In genomic region chr6:71631706-71632461, GRCm38 (mm10) we compare ENCODE assay signal across 8 mouse cellular contexts. TPM values are rescaled to one million over a fixed set of nuclear protein-coding genes. Genes with fewer than 3 reads are reported as not detected.
DNase-seq lines count a peak whose midpoint lies in the region; ATAC-seq and TF ChIP-seq lines count a peak whose summit lies in the region.

No protein-coding gene starts in this region.

- TF ChIP-seq POLR2A in cerebellum, adult 2 months (IDR thresholded peaks at IDR 0.05; ENCODE audit: borderline replicate concordance, insufficient read depth, low read length) = no peak

- H3K4me1 ChIP-seq in ES-E14 (ENCODE audit: control insufficient read depth in 2 of 2, insufficient read depth in 2 of 2, low read length in 2 of 2, poor library complexity in 1 of 2) = peaks cover 2 to 7% of the 10 kb centered on the region in 2 experiments; a peak in 1 of 4 replicates
- H3K4me1 ChIP-seq in cerebellum, adult 2 months (ENCODE audit: control insufficient read depth, insufficient read depth, low read length) = no peaks in the 10 kb centered on the region; the same call in 1 of the 2 replicates

- DNase-seq in ES-E14 (ENCODE audit: low read depth, low spot score) = no peak
- DNase-seq in cerebellum, adult 2 months = peak; percentile 59 to 66
- DNase-seq in heart, postnatal 4 days = peak; percentile 66
- peak; percentile 37 to 52 for DNase-seq in layer of hippocampus, postnatal 14 days (ENCODE audit: low spot score in 2 of 2)
- peak; percentile 65 for DNase-seq in lung, postnatal 14 days
- DNase-seq in right cerebral cortex, postnatal 14 days = peak; percentile 35
- peak; percentile 38 for DNase-seq in yolk sac, embryonic 10.5 days (ENCODE audit: low spot score)

- H3K4me3 ChIP-seq in ES-E14 (ENCODE audit: insufficient read depth in 1 of 2, low read depth in 1 of 2, low read length in 2 of 2, poor library complexity in 1 of 2, severe bottlenecking in 1 of 2) = peak overlapping the region; percentile 75 to 91
- H3K4me3 ChIP-seq in cerebellum, adult 2 months (replicated peaks; ENCODE audit: insufficient read depth, low read depth, low read length) = peak overlapping the region; percentile 97

- no peaks in the 10 kb centered on the region for H3K36me3 ChIP-seq in ES-E14 (ENCODE audit: control insufficient read depth, insufficient read depth, low read length, poor library complexity, severe bottlenecking)

- no peaks in the 10 kb centered on the region for H3K27me3 ChIP-seq in cerebellum, adult 2 months (ENCODE audit: control insufficient read depth, insufficient read depth, low read length)

- peak overlapping the region; percentile 94 for H3K9ac ChIP-seq in ES-E14 (ENCODE audit: insufficient read depth, low read depth, low read length, poor library complexity, severe bottlenecking)

- H3K27ac ChIP-seq in ES-E14 (ENCODE audit: insufficient read depth, low read depth, low read length, poor library complexity, severe bottlenecking) = no peak overlapping the region
- peak overlapping the region; percentile 33; the same call in 1 of the 2 replicates for H3K27ac ChIP-seq in cerebellum, adult 2 months (ENCODE audit: insufficient read depth, low read length)

- peak; percentile 12; the same call in 1 of the 2 replicates for ATAC-seq in frontal cortex, adult (ENCODE audit: low TSS enrichment)

- in situ Hi-C loops in ES-E14 (cut with MboI; ENCODE audit: low sequenced_read_pairs in 2 of 2, unreplicated experiment in 2 of 2) = no loop called here

- TF ChIP-seq CTCF in cerebellum, adult 2 months (IDR thresholded peaks at IDR 0.05; ENCODE audit: borderline replicate concordance, insufficient read depth, low read depth, low read length) = no peak

- no peaks in the 10 kb centered on the region for H3K9me3 ChIP-seq in ES-E14 (ENCODE audit: control insufficient read depth, insufficient read depth, low read depth, low read length)

- WGBS in cerebellum, adult 2 months = 2% methylated on average over 42 of the region's 42 CpGs

TF ChIP-seq in ES-E14, 5 proteins besides CTCF, POLR2A, EP300 and RAD21:
- TF ChIP-seq ZNF384 (IDR thresholded peaks at IDR 0.05; ENCODE audit: low read depth, low read length) = no peak
- no peak for TF ChIP-seq ZC3H11A (IDR thresholded peaks at IDR 0.05; ENCODE audit: borderline replicate concordance, low read depth, low read length)
- no peak for TF ChIP-seq MAFK (IDR thresholded peaks at IDR 0.05; ENCODE audit: insufficient read depth, low read depth, low read length)
- TF ChIP-seq CHD2 (IDR thresholded peaks at IDR 0.05; ENCODE audit: low read depth, low read length) = no peak
- TF ChIP-seq HCFC1 (IDR thresholded peaks at IDR 0.05; ENCODE audit: borderline replicate concordance, insufficient read depth, low read length) = no peak
TF ChIP-seq in ES-E14: peak in this region for 0.

RNA-seq across cellular contexts. Expression of gene Kdm3a, which starts 0.9 kb away (rescaled TPM):
- total RNA-seq in ES-E14 (2012; rRNA removed) = 124 and 125 TPM in 2 replicates
- 26.9 and 28.1 TPM in 2 replicates for polyA plus RNA-seq in cerebellum, adult 2 months (2012; rRNA removed)
- 10 to 100 TPM; 39.0 to 41.2 TPM for total RNA-seq in heart, postnatal 4 days (2021)
- 10 to 100 TPM; 36.1 to 42.6 TPM for total RNA-seq in layer of hippocampus, postnatal 14 days (2021)
